8 mouse cellular contexts compared by ENCODE assay signal in genomic region chr2:69723519-69723825, GRCm38 (mm10). TPM values are rescaled to one million over a fixed set of nuclear protein-coding genes. Genes with fewer than 3 reads are reported as not detected.
DNase-seq lines count a peak whose midpoint lies in the region; ATAC-seq and TF ChIP-seq lines count a peak whose summit lies in the region.

No protein-coding gene starts in this region.

- H3K4me1 ChIP-seq in kidney, postnatal 0 days (replicated peaks; ENCODE audit: insufficient read depth, low read length), result peaks cover 7% of the 10 kb centered on the region; the same call in 1 of the 2 replicates
- peaks cover 1% of the 10 kb centered on the region; the same call in 1 of the 2 replicates for H3K4me1 ChIP-seq in cortical plate, adult 2 months (ENCODE audit: control insufficient read depth, insufficient read depth, low read length)
- H3K4me1 ChIP-seq in intestine, embryonic 14.5 days (replicated peaks; ENCODE audit: control insufficient read depth, insufficient read depth, low read length), result peaks cover 7% of the 10 kb centered on the region

- TF ChIP-seq CTCF in kidney, postnatal 0 days (IDR thresholded peaks at IDR 0.05; ENCODE audit: low read depth), result no peak
- no peak for TF ChIP-seq CTCF in cortical plate, adult 2 months (IDR thresholded peaks at IDR 0.05; ENCODE audit: extremely low read depth, insufficient read depth, low read length)

- H3K4me2 ChIP-seq in kidney, postnatal 0 days (ENCODE audit: low read length), result peak overlapping the region; percentile 62
- peak overlapping the region; percentile 76 for H3K4me2 ChIP-seq in intestine, embryonic 14.5 days (ENCODE audit: low read length)
- peak overlapping the region; percentile 79 for H3K4me2 ChIP-seq in myocyte (ENCODE audit: low read depth)

- no peaks in the 10 kb centered on the region for H3K9me3 ChIP-seq in kidney, postnatal 0 days (replicated peaks; ENCODE audit: low read length)
- no peaks in the 10 kb centered on the region for H3K9me3 ChIP-seq in intestine, embryonic 14.5 days (ENCODE audit: control insufficient read depth, low read length)

- peak overlapping the region; percentile 87 for H3K9ac ChIP-seq in kidney, postnatal 0 days (ENCODE audit: low read depth, low read length)
- H3K9ac ChIP-seq in intestine, embryonic 14.5 days (ENCODE audit: low read length), result peak overlapping the region; percentile 86

- peaks cover 48% of the 10 kb centered on the region for H3K79me2 ChIP-seq in myocyte (ENCODE audit: control insufficient read depth, insufficient read depth)

- under 1% methylated on average over 12 of the region's 13 CpGs for WGBS in kidney, postnatal 0 days
- 2% methylated on average over 13 of the region's 13 CpGs for WGBS in intestine, embryonic 14.5 days

- H3K36me3 ChIP-seq in kidney, postnatal 0 days (ENCODE audit: insufficient read depth, low read length), result no peaks in the 10 kb centered on the region
- H3K36me3 ChIP-seq in intestine, embryonic 14.5 days (ENCODE audit: control insufficient read depth, insufficient read depth, low read length), result no peaks in the 10 kb centered on the region
- H3K36me3 ChIP-seq in myocyte (ENCODE audit: control insufficient read depth, insufficient read depth), result no peaks in the 10 kb centered on the region

- no peaks in the 10 kb centered on the region for H3K27me3 ChIP-seq in kidney, postnatal 0 days (ENCODE audit: insufficient read depth, low read length)
- no peaks in the 10 kb centered on the region; the same call in 1 of the 2 replicates for H3K27me3 ChIP-seq in intestine, embryonic 14.5 days (replicated peaks; ENCODE audit: control insufficient read depth, insufficient read depth, low read length)
- no peaks in the 10 kb centered on the region for H3K27me3 ChIP-seq in myocyte (ENCODE audit: control insufficient read depth, insufficient read depth, insufficient read length)

- ATAC-seq in kidney, postnatal 0 days (replicated peaks; ENCODE audit: low FRiP score, low read depth), result no peak
- ATAC-seq in intestine, embryonic 14.5 days (replicated peaks; ENCODE audit: low FRiP score, low TSS enrichment, low read depth), result no peak

- TF ChIP-seq POLR2A in cortical plate, adult 2 months (IDR thresholded peaks at IDR 0.05; ENCODE audit: extremely low read depth, insufficient read depth, low read length), result no peak
- TF ChIP-seq POLR2A in myocyte (IDR thresholded peaks at IDR 0.05; ENCODE audit: insufficient read length, low read depth), result no peak

- H3ac ChIP-seq in myocyte (ENCODE audit: control insufficient read depth, insufficient read length), result peak overlapping the region; percentile 95

- peak overlapping the region; percentile 99 for H3K4me3 ChIP-seq in kidney, postnatal 0 days (replicated peaks; ENCODE audit: low read depth, low read length)
- peak overlapping the region; percentile 66 for H3K4me3 ChIP-seq in cortical plate, adult 2 months (ENCODE audit: insufficient read depth, low read length)
- H3K4me3 ChIP-seq in intestine, embryonic 14.5 days (ENCODE audit: low read depth, low read length), result peak overlapping the region; percentile 96
- H3K4me3 ChIP-seq in myocyte, result peak overlapping the region; percentile 95

- H3K27ac ChIP-seq in kidney, postnatal 0 days, result peak overlapping the region; percentile 92
- peak overlapping the region; percentile 94; the same call in 1 of the 2 replicates for H3K27ac ChIP-seq in cortical plate, adult 2 months (ENCODE audit: insufficient read depth, low read length)
- H3K27ac ChIP-seq in intestine, embryonic 14.5 days (ENCODE audit: low read depth), result peak overlapping the region; percentile 91

- DNase-seq in kidney, postnatal 0 days (ENCODE audit: low spot score), result no peak
- no peak for DNase-seq in kidney, postnatal 4 days
- peak; percentile 84 for DNase-seq in intestine, embryonic 14.5 days (ENCODE audit: low spot score)
- no peak for DNase-seq in frontal cortex, postnatal 36 days (ENCODE audit: low spot score in 2 of 2)
- DNase-seq in cerebellum, adult 11-12 months, result no peak
- no peak for DNase-seq in testis, postnatal 10 days (ENCODE audit: low spot score)

TF ChIP-seq in myocyte, 11 proteins besides CTCF, POLR2A, EP300 and RAD21:
- TF ChIP-seq MYOD1 (IDR thresholded peaks at IDR 0.05; ENCODE audit: control insufficient read depth in 1 of 3, insufficient read length in 2 of 3, low read depth in 2 of 3), result no peak
- TF ChIP-seq MAX (IDR thresholded peaks at IDR 0.05; ENCODE audit: low read depth), result no peak
- no peak for TF ChIP-seq SRF (IDR thresholded peaks at IDR 0.05; ENCODE audit: control insufficient read depth, insufficient read length, low read depth)
- no peak for TF ChIP-seq TCF3 (IDR thresholded peaks at IDR 0.05; ENCODE audit: insufficient read length, low read depth)
- TF ChIP-seq MYOG (IDR thresholded peaks at IDR 0.05; ENCODE audit: control insufficient read depth in 1 of 3, insufficient read depth in 1 of 3, insufficient read length in 2 of 3, low read depth in 2 of 3), result no peak
- TF ChIP-seq CEBPB (IDR thresholded peaks at IDR 0.05; ENCODE audit: insufficient read depth, poor library complexity, severe bottlenecking), result no peak
- TF ChIP-seq E2F4 (IDR thresholded peaks at IDR 0.05; ENCODE audit: insufficient read depth), result no peak
- TF ChIP-seq POLR2AphosphoS2 (IDR thresholded peaks at IDR 0.05; ENCODE audit: insufficient read length, low read depth), result no peak
- TF ChIP-seq REST (IDR thresholded peaks at IDR 0.05; ENCODE audit: insufficient read depth, insufficient read length), result no peak
- no peak for TF ChIP-seq TCF12 (IDR thresholded peaks at IDR 0.05; ENCODE audit: insufficient read depth, poor library complexity, severe bottlenecking)
- no peak for TF ChIP-seq USF1 (IDR thresholded peaks at IDR 0.05; ENCODE audit: low read depth)

RNA-seq across cellular contexts. Expression of gene Ppig, which starts 1.1 kb away (rescaled TPM):
- 145 and 149 TPM in 2 replicates for polyA plus RNA-seq in kidney, postnatal 0 days (2015; fragmentation: Nextera tagmentation; extraction: Ambion mirVana)
- 23.0 and 23.3 TPM in 2 replicates for polyA plus RNA-seq in cortical plate, adult 2 months (2012; rRNA removed)
- polyA plus RNA-seq in intestine, embryonic 14.5 days (2014; fragmentation: Nextera tagmentation; extraction: Ambion mirVana), result 100 and 115 TPM in 2 replicates
- polyA plus RNA-seq in myocyte (2012; fragmentation: generic; extraction: Trizol), result 7.6 TPM

RNA-seq across cellular contexts. Expression of gene Fastkd1, which starts 10.2 kb away (rescaled TPM):
- polyA plus RNA-seq in kidney, postnatal 0 days (2015; fragmentation: Nextera tagmentation; extraction: Ambion mirVana), result 10.3 and 11.2 TPM in 2 replicates
- 11.4 and 12.2 TPM in 2 replicates for polyA plus RNA-seq in cortical plate, adult 2 months (2012; rRNA removed)
- polyA plus RNA-seq in intestine, embryonic 14.5 days (2014; fragmentation: Nextera tagmentation; extraction: Ambion mirVana), result 14.9 and 17.5 TPM in 2 replicates
- 7.5 TPM for polyA plus RNA-seq in myocyte (2012; fragmentation: generic; extraction: Trizol)

RNA-seq across cellular contexts. Expression of gene Klhl41, which starts 53.6 kb away (rescaled TPM):
- 0.14 and 0.20 TPM in 2 replicates for polyA plus RNA-seq in kidney, postnatal 0 days (2015; fragmentation: Nextera tagmentation; extraction: Ambion mirVana)
- 0.32 and 0.46 TPM in 2 replicates for polyA plus RNA-seq in cortical plate, adult 2 months (2012; rRNA removed)
- polyA plus RNA-seq in intestine, embryonic 14.5 days (2014; fragmentation: Nextera tagmentation; extraction: Ambion mirVana), result 0.11 and 0.16 TPM in 2 replicates
- 184 TPM for polyA plus RNA-seq in myocyte (2012; fragmentation: generic; extraction: Trizol)

Comparison
In these comparisons a context has a peak if more than half of its experiments do, and no peak if none do; other contexts are left out.
1. RNA of gene Klhl41, which starts 53.6 kb away (polyA plus RNA-seq): 184 TPM in myocyte (single experiment); 0.32 to 0.46 TPM in cortical plate, adult 2 months, 0.14 to 0.20 TPM in kidney, postnatal 0 days and 0.11 to 0.16 TPM in intestine, embryonic 14.5 days; every median in the first group is over 100 times any median in the second.
2. Peak in every context shown above with its lines, with median percentiles within 50 percentile points of each other: H3K27ac ChIP-seq, H3K4me2 ChIP-seq and H3K4me3 ChIP-seq.